Mouse (Mus musculus) left cerebral cortex, postnatal 25 days (tissue): ENCODE data around the gene Mgl2. TPM values are rescaled to one million over a fixed set of nuclear protein-coding genes. Genes with fewer than 3 reads are reported as not detected.
A peak's percentile ranks its signal among the peaks of the same experiment; 100 is the strongest.
"Not testable (repeated sequence)": the region's sequence is repeated elsewhere in the genome, so short reads cannot be mapped to it uniquely, and the experiment has no call there.

Experiments used
- DNase-seq, 2 experiments: peaks; one replicate each; pipeline ENCODE4 v3.0.0; 2022; ENCODE audit warnings: low spot score in 2 of 2, mixed read lengths in 1 of 2
- intact Hi-C: fragments of 180-260 bp; cut with DNase I; formaldehyde crosslinking; loops from one replicate; pipeline ENCODE4 v1.15.1; 2025
- total RNA-seq, 2 experiments: library from RNA; stranded (reverse); gene quantifications; 2 replicates each; pipeline ENCODE4 v1.2.3; 2021

Gene Mgl2
- total RNA-seq, 2 experiments from 2014 or later: 0.44 to 0.50 TPM

- DNase-seq: no peak
- intact Hi-C loops: no loop called here
Measured at GRCm38 (mm10) chr11:70168136-70168535, 38.0 kb downstream of the Mgl2 start.

- intact Hi-C loops: not testable (repeated sequence)
- DNase-seq: peak in 1 of 2 experiments; percentile 14
Measured at GRCm38 (mm10) chr11:70169471-70169870, 39.3 kb downstream of the Mgl2 start.

- intact Hi-C loops: no loop called here
- DNase-seq: no peak
Measured at GRCm38 (mm10) chr11:70170291-70170690, 40.2 kb downstream of the Mgl2 start.

GRCm38 (mm10) chr11:70171181-70171580 is 41.1 kb downstream of the Mgl2 start:
- no peak for DNase-seq

GRCm38 (mm10) chr11:70171847-70172246 is 41.7 kb downstream of the Mgl2 start:
- no peak for DNase-seq

More at GRCm38 (mm10) chr11:70171181-70171580, 41.1 kb downstream of the Mgl2 start:
- intact Hi-C loops: no loop called here

GRCm38 (mm10) chr11:70172298-70172697 is 42.2 kb downstream of the Mgl2 start:
- DNase-seq: no peak
- intact Hi-C loops: no loop called here

More at GRCm38 (mm10) chr11:70171847-70172246, 41.7 kb downstream of the Mgl2 start:
- intact Hi-C loops: no loop called here

- DNase-seq: no peak
- intact Hi-C loops: no loop called here
Measured at GRCm38 (mm10) chr11:70174491-70174890, 44.4 kb downstream of the Mgl2 start.

- DNase-seq: no peak
- intact Hi-C loops: loop anchor here (2.0 kb wide), 1 partner anchor 103 kb away; no protein-coding TSS in a partner anchor
Measured at GRCm38 (mm10) chr11:70177647-70178046, 47.5 kb downstream of the Mgl2 start.

GRCm38 (mm10) chr11:70178311-70178710 is 48.2 kb downstream of the Mgl2 start:
- no peak for DNase-seq
- intact Hi-C loops: loop anchor here (2.0 kb wide), 1 partner anchor 104 kb away; no protein-coding TSS in a partner anchor

- intact Hi-C loops: loop anchor here (2.0 kb wide), 1 partner anchor 104 kb away; no protein-coding TSS in a partner anchor
- DNase-seq: no peak
Measured at GRCm38 (mm10) chr11:70178756-70179155, 48.6 kb downstream of the Mgl2 start.

- intact Hi-C loops: loop anchor here (2.0 kb wide), 1 partner anchor 105 kb away; no protein-coding TSS in a partner anchor
- peak in 1 of 2 experiments; percentile 17 for DNase-seq
Measured at GRCm38 (mm10) chr11:70179401-70179800, 49.3 kb downstream of the Mgl2 start.

GRCm38 (mm10) chr11:70180496-70180895 is 50.4 kb downstream of the Mgl2 start:
- intact Hi-C loops: no loop called here
- no peak for DNase-seq

GRCm38 (mm10) chr11:70185120-70185519 is 55.0 kb downstream of the Mgl2 start:
- DNase-seq: no peak
- intact Hi-C loops: no loop called here

Other genes starting within 250 kb of the Mgl2 start
- gene Kctd11, start 248.9 kb upstream of the Mgl2 start, total RNA-seq: 1 to 10 TPM; 1.1 to 1.2 TPM
- not detected for gene Acap1, start 234.8 kb upstream of the Mgl2 start, total RNA-seq
- under 1 TPM; 0.55 to 0.60 TPM for gene 2810408A11Rik, start 229.3 kb upstream of the Mgl2 start, total RNA-seq
- 100 to 1,000 TPM; 113 to 117 TPM for gene Neurl4, start 229.3 kb upstream of the Mgl2 start, total RNA-seq
- gene Gps2, start 216.4 kb upstream of the Mgl2 start, total RNA-seq: 10 to 100 TPM; 26.9 to 33.2 TPM
- gene Eif5a, start 208.4 kb upstream of the Mgl2 start, total RNA-seq: 100 to 1,000 TPM; 425 to 450 TPM
- gene Ybx2, start 194.5 kb upstream of the Mgl2 start, total RNA-seq: 10 to 100 TPM in 1 of 2 experiments, 1 to 10 TPM in 1; 6.1 to 10.7 TPM
- 1 to 10 TPM; 2.3 to 3.5 TPM for gene Slc2a4, start 182.1 kb upstream of the Mgl2 start, total RNA-seq
- gene Cldn7, start 165.6 kb upstream of the Mgl2 start, total RNA-seq: not detected
- 100 to 1,000 TPM; 117 to 129 TPM for gene Ctdnep1, start 149.2 kb upstream of the Mgl2 start, total RNA-seq
- gene Elp5, start 147.8 kb upstream of the Mgl2 start, total RNA-seq: 100 to 1,000 TPM; 106 to 109 TPM
- gene Gabarap, start 139.2 kb upstream of the Mgl2 start, total RNA-seq: 100 to 1,000 TPM; 217 to 218 TPM
- gene Phf23, start 134.6 kb upstream of the Mgl2 start, total RNA-seq: 10 to 100 TPM; 44.6 to 47.5 TPM
- gene Dvl2, start 129.7 kb upstream of the Mgl2 start, total RNA-seq: 10 to 100 TPM; 26.1 to 32.2 TPM
- gene Acadvl, start 114.9 kb upstream of the Mgl2 start, total RNA-seq: 10 to 100 TPM; 57.4 to 59.3 TPM
- gene Dlg4, start 113.4 kb upstream of the Mgl2 start, total RNA-seq: 100 to 1,000 TPM; 931 to 954 TPM
- 1 to 10 TPM; 1.7 to 3.1 TPM for gene Asgr1, start 76.2 kb upstream of the Mgl2 start, total RNA-seq
- gene Asgr2, start 37.7 kb upstream of the Mgl2 start, total RNA-seq: not detected
- gene Clec10a, start 25.9 kb downstream of the Mgl2 start, total RNA-seq: 1 to 10 TPM; 2.3 to 2.4 TPM
- 10 to 100 TPM; 23.9 to 27.1 TPM for gene Slc16a11, start 82.4 kb downstream of the Mgl2 start, total RNA-seq
- gene Slc16a13, start 90.7 kb downstream of the Mgl2 start, total RNA-seq: 1 to 10 TPM; 7.0 to 8.3 TPM
- 1 to 10 TPM; 1.7 to 2.2 TPM for gene Bcl6b, start 99.5 kb downstream of the Mgl2 start, total RNA-seq
- 10 to 100 TPM; 45.9 to 47.1 TPM for gene 0610010K14Rik, start 107.6 kb downstream of the Mgl2 start, total RNA-seq
- 1 to 10 TPM; 5.2 to 6.0 TPM for gene Gm21988, start 109.5 kb downstream of the Mgl2 start, total RNA-seq
- gene Rnasek, start 109.5 kb downstream of the Mgl2 start, total RNA-seq: 100 to 1,000 TPM; 261 to 273 TPM
- gene Alox12, start 125.0 kb downstream of the Mgl2 start, total RNA-seq: under 1 TPM in 1 of 2 experiments, not detected in 1; 0.23 TPM
- under 1 TPM; 0.34 to 0.60 TPM for gene Alox12e, start 192.3 kb downstream of the Mgl2 start, total RNA-seq
- not detected for gene Alox15, start 221.7 kb downstream of the Mgl2 start, total RNA-seq